Mouse (Mus musculus) hindbrain, embryonic 14.5 days (tissue): Measurements from ENCODE around the gene Car3. TPM values are rescaled to one million over a fixed set of nuclear protein-coding genes. Genes with fewer than 3 reads are reported as not detected.
"Not testable (repeated sequence)": the region's sequence is repeated elsewhere in the genome, so short reads cannot be mapped to it uniquely, and the experiment has no call there.

ENCODE experiments used
- ATAC-seq: fragments of 200-750 bp; cut with Nextera tagmentation; 2 replicates; pipeline ENCODE4 v1.8.0; 2017; ENCODE audit warnings: moderate number of reproducible peaks, mild to moderate bottlenecking, moderate TSS enrichment, moderate library complexity; ENCODE audit not compliant: low FRiP score
- DNase-seq: peaks from one replicate; pipeline ENCODE4 v3.0.0-alpha.2; 2015; ENCODE audit warnings: low spot score
- H3K27ac ChIP-seq: fragments of 300-500 bp; sonication (generic); 2 replicates; pipeline ENCODE4 v1.5.1; 2014; ENCODE audit warnings: mild to moderate bottlenecking, moderate library complexity
- H3K27me3 ChIP-seq: fragments of 300-500 bp; sonication (generic); 2 replicates; pipeline ENCODE4 v1.6.1; 2014; ENCODE audit warnings: mild to moderate bottlenecking, low read length, mixed read lengths; ENCODE audit not compliant: control insufficient read depth, insufficient read depth
- H3K36me3 ChIP-seq: fragments of 300-500 bp; sonication (generic); replicated peaks from 2 replicates; pipeline ENCODE4 v1.6.1; 2014; ENCODE audit not compliant: control insufficient read depth, insufficient read depth
- H3K4me1 ChIP-seq: fragments of 300-500 bp; sonication (generic); replicated peaks from 2 replicates; pipeline ENCODE4 v1.6.1; 2014; ENCODE audit warnings: antibody characterized with exemption, low read length, mixed read lengths; ENCODE audit not compliant: control insufficient read depth, insufficient read depth
- H3K4me2 ChIP-seq: fragments of 300-500 bp; sonication (generic); replicated peaks from 2 replicates; pipeline ENCODE4 v1.6.1; 2014; ENCODE audit warnings: mild to moderate bottlenecking, moderate library complexity
- H3K4me3 ChIP-seq: fragments of 300-500 bp; sonication (generic); replicated peaks from 2 replicates; pipeline ENCODE4 v1.5.1; 2014; ENCODE audit warnings: mild to moderate bottlenecking, low read length
- H3K9ac ChIP-seq: fragments of 300-500 bp; sonication (generic); 2 replicates; pipeline ENCODE4 v1.6.1; 2014
- H3K9me3 ChIP-seq: fragments of 300-500 bp; sonication (generic); 2 replicates; pipeline ENCODE4 v1.6.1; 2016; ENCODE audit warnings: low read length; ENCODE audit not compliant: control insufficient read depth
- WGBS: fragments of 180-500 bp; shearing (Covaris S2); extraction: QIAGEN DNeasy Blood & Tissue Kit; methylation state at CpG from one replicate; pipeline ENCODE4 v1.1.7; 2014; 5-methylcytosine and 5-hydroxymethylcytosine counted together
- polyA plus RNA-seq: library from polyadenylated mRNA; unstranded; fragments of >200 nt; fragmentation: Nextera tagmentation; extraction: Ambion mirVana; gene quantifications from 2 replicates; pipeline ENCODE4 v1.2.1, GENCODE M21; 2014

The Car3 gene
- polyA plus RNA-seq = 0.82 and 1.6 TPM in 2 replicates

- WGBS = 1% methylated on average over 18 of the region's 18 CpGs
- Histone ChIP-seq H3K27me3 (no peaks in the 10 kb centered on the region), H3K9me3 (no peaks in the 10 kb centered on the region), H3K4me3 (peak within 1 kb of the TSS; percentile 37), H3K9ac (peak within 1 kb of the TSS; percentile 49), H3K27ac (no peak within 1 kb of the TSS), H3K4me1 (peaks cover 11% of the 10 kb centered on the region), H3K4me2 (peak within 1 kb of the TSS; percentile 98), H3K36me3 (no peaks in the 10 kb centered on the region)
- DNase-seq (peak; percentile 64), ATAC-seq (peak; percentile 87)
These were observed at the start of gene Car3 for GRCm38 (mm10) chr3:14863022-14863711. Gene Car3 (plus strand): TSS chr3:14863512.

GRCm38 (mm10) chr3:14815396-14815795 is 47.9 kb upstream of the Car3 start:
- H3K36me3 ChIP-seq, H3K4me1 ChIP-seq, DNase-seq, H3K27ac ChIP-seq, H3K4me2 ChIP-seq, H3K9ac ChIP-seq, H3K9me3 ChIP-seq, H3K27me3 ChIP-seq, ATAC-seq, H3K4me3 ChIP-seq: not testable (repeated sequence)
- 87% methylated on average over 1 of the region's 1 CpGs for WGBS

- no peak overlapping the region for H3K27ac ChIP-seq
- ATAC-seq (no peak), DNase-seq (no peak)
- no peaks in the 10 kb centered on the region for H3K36me3 ChIP-seq
- H3K27me3 ChIP-seq = no peaks in the 10 kb centered on the region
- H3K4me3 ChIP-seq = no peak overlapping the region
- H3K4me1 ChIP-seq = no peaks in the 10 kb centered on the region
- WGBS = 86% methylated on average over 1 of the region's 1 CpGs
- no peak overlapping the region for H3K9ac ChIP-seq
- H3K9me3 ChIP-seq = no peaks in the 10 kb centered on the region
- no peak overlapping the region for H3K4me2 ChIP-seq
These were observed 43.3 kb upstream of the Car3 start for GRCm38 (mm10) chr3:14819844-14820504.

- H3K9me3 ChIP-seq = no peaks in the 10 kb centered on the region
- DNase-seq = no peak
- H3K4me3 ChIP-seq = no peak overlapping the region
- H3K27ac ChIP-seq = no peak overlapping the region
- H3K9ac ChIP-seq = no peak overlapping the region
- no peaks in the 10 kb centered on the region for H3K36me3 ChIP-seq
- H3K27me3 ChIP-seq = no peaks in the 10 kb centered on the region
- no peaks in the 10 kb centered on the region for H3K4me1 ChIP-seq
- no peak for ATAC-seq
- H3K4me2 ChIP-seq = no peak overlapping the region
These were observed 34.4 kb upstream of the Car3 start for GRCm38 (mm10) chr3:14828896-14829295.

GRCm38 (mm10) chr3:14831219-14831835 is 32.0 kb upstream of the Car3 start:
- DNase-seq (no peak), ATAC-seq (no peak)
- Histone ChIP-seq H3K4me2 (no peak overlapping the region), H3K4me1 (no peaks in the 10 kb centered on the region), H3K9me3 (no peaks in the 10 kb centered on the region), H3K27ac (no peak overlapping the region), H3K27me3 (no peaks in the 10 kb centered on the region), H3K36me3 (no peaks in the 10 kb centered on the region), H3K4me3 (no peak overlapping the region), H3K9ac (no peak overlapping the region)
- WGBS = 89% methylated on average over 5 of the region's 5 CpGs

- Histone ChIP-seq H3K36me3 (no peaks in the 10 kb centered on the region), H3K9me3 (no peaks in the 10 kb centered on the region), H3K27ac (no peak overlapping the region), H3K27me3 (no peaks in the 10 kb centered on the region), H3K9ac (no peak overlapping the region), H3K4me3 (no peak overlapping the region), H3K4me2 (no peak overlapping the region), H3K4me1 (no peaks in the 10 kb centered on the region)
- no peak for ATAC-seq
- no peak for DNase-seq
These were observed 30.5 kb upstream of the Car3 start for GRCm38 (mm10) chr3:14832766-14833165.

GRCm38 (mm10) chr3:14838936-14839335 is 24.4 kb upstream of the Car3 start:
- Histone ChIP-seq H3K4me1 (no peaks in the 10 kb centered on the region), H3K27ac (no peak overlapping the region), H3K36me3 (no peaks in the 10 kb centered on the region), H3K4me3 (no peak overlapping the region), H3K9ac (no peak overlapping the region), H3K9me3 (no peaks in the 10 kb centered on the region), H3K4me2 (no peak overlapping the region), H3K27me3 (no peaks in the 10 kb centered on the region)
- 96% methylated on average over 1 of the region's 1 CpGs for WGBS
- DNase-seq = no peak
- no peak for ATAC-seq

- DNase-seq (no peak), ATAC-seq (no peak)
- no peaks in the 10 kb centered on the region for H3K4me1 ChIP-seq
- WGBS = 88% methylated on average over 3 of the region's 3 CpGs
- H3K27me3 ChIP-seq = no peaks in the 10 kb centered on the region
- no peak overlapping the region for H3K9ac ChIP-seq
- no peak overlapping the region for H3K4me3 ChIP-seq
- H3K27ac ChIP-seq = no peak overlapping the region
- H3K36me3 ChIP-seq = no peaks in the 10 kb centered on the region
- no peaks in the 10 kb centered on the region for H3K9me3 ChIP-seq
- no peak overlapping the region for H3K4me2 ChIP-seq
These were observed 23.7 kb upstream of the Car3 start for GRCm38 (mm10) chr3:14839466-14840118.

- H3K27ac ChIP-seq = no peak overlapping the region
- H3K4me2 ChIP-seq = no peak overlapping the region
- no peaks in the 10 kb centered on the region for H3K27me3 ChIP-seq
- H3K9me3 ChIP-seq = no peaks in the 10 kb centered on the region
- no peaks in the 10 kb centered on the region for H3K36me3 ChIP-seq
- DNase-seq (no peak), ATAC-seq (no peak)
- no peaks in the 10 kb centered on the region for H3K4me1 ChIP-seq
- 90% methylated on average over 2 of the region's 2 CpGs for WGBS
- no peak overlapping the region for H3K9ac ChIP-seq
- no peak overlapping the region for H3K4me3 ChIP-seq
These were observed 14.6 kb upstream of the Car3 start for GRCm38 (mm10) chr3:14848587-14849254.
